Mouse (Mus musculus) embryo, embryonic 11 days (tissue): Measurements from ENCODE around the gene Mboat7.
"Not testable (repeated sequence)": the region's sequence is repeated elsewhere in the genome, so short reads cannot be mapped to it uniquely, and the experiment has no call there.

Experiments
- DNase-seq: peaks from one replicate; pipeline ENCODE4 v3.0.0-alpha.2; 2015

Gene Mboat7

GRCm38 (mm10) chr7:3692987-3693808, at the start of gene Mboat7:
TSS of gene Mboat7 (minus strand) at chr7:3693523.
- DNase-seq, result peak; percentile 97

- not testable (repeated sequence) for DNase-seq
Measured at GRCm38 (mm10) chr7:3732675-3733074, 39.4 kb upstream of the Mboat7 start.

- not testable (repeated sequence) for DNase-seq
Measured at GRCm38 (mm10) chr7:3725459-3725858, 32.1 kb upstream of the Mboat7 start.

GRCm38 (mm10) chr7:3720268-3720667, 26.9 kb upstream of the Mboat7 start, which contains the start of gene Pirb:
TSS of gene Pirb (minus strand) at chr7:3720391.
- not testable (repeated sequence) for DNase-seq

GRCm38 (mm10) chr7:3715249-3715648, 21.9 kb upstream of the Mboat7 start:
- no peak for DNase-seq

GRCm38 (mm10) chr7:3712264-3712942, 19.1 kb upstream of the Mboat7 start:
- DNase-seq, result no peak

- DNase-seq, result no peak
Measured at GRCm38 (mm10) chr7:3709000-3709399, 15.7 kb upstream of the Mboat7 start.

GRCm38 (mm10) chr7:3708447-3708980, 15.2 kb upstream of the Mboat7 start:
- not testable (repeated sequence) for DNase-seq

- DNase-seq, result peak; percentile 27
Measured at GRCm38 (mm10) chr7:3707568-3708413, 14.5 kb upstream of the Mboat7 start.

- DNase-seq, result no peak
Measured at GRCm38 (mm10) chr7:3707027-3707426, 13.7 kb upstream of the Mboat7 start.

- no peak for DNase-seq
Measured at GRCm38 (mm10) chr7:3706343-3706934, 13.1 kb upstream of the Mboat7 start.

- DNase-seq, result no peak
Measured at GRCm38 (mm10) chr7:3705911-3706310, 12.6 kb upstream of the Mboat7 start.

GRCm38 (mm10) chr7:3705461-3705860, 12.1 kb upstream of the Mboat7 start:
- not testable (repeated sequence) for DNase-seq

GRCm38 (mm10) chr7:3704475-3704874, 11.2 kb upstream of the Mboat7 start:
- no peak for DNase-seq

- DNase-seq, result peak; percentile 97
Measured at GRCm38 (mm10) chr7:3703879-3704441, 10.6 kb upstream of the Mboat7 start, which contains the start of gene Rps9. TSS of gene Rps9 (plus strand) at chr7:3703993.

- DNase-seq, result no peak
Measured at GRCm38 (mm10) chr7:3703148-3703878, 10.0 kb upstream of the Mboat7 start.

GRCm38 (mm10) chr7:3698471-3698870, 5.1 kb upstream of the Mboat7 start:
- no peak for DNase-seq

GRCm38 (mm10) chr7:3694949-3695305, 1.6 kb upstream of the Mboat7 start:
- not testable (repeated sequence) for DNase-seq

- DNase-seq, result peak; percentile 92
Measured at GRCm38 (mm10) chr7:3694076-3694948, 989 bp upstream of the Mboat7 start.

GRCm38 (mm10) chr7:3693809-3694075, 419 bp upstream of the Mboat7 start:
- DNase-seq, result no peak
